Mouse (Mus musculus) hindbrain, embryonic 16.5 days (tissue): ENCODE measurements around the gene Nipa2. TPM values are rescaled to one million over a fixed set of nuclear protein-coding genes. Genes with fewer than 3 reads are reported as not detected.

Source experiments
- polyA plus RNA-seq: library from polyadenylated mRNA; unstranded; fragments of >200 nt; fragmentation: Nextera tagmentation; extraction: Ambion mirVana; gene quantifications from 2 replicates; pipeline ENCODE4 v1.2.1, GENCODE M21; 2015

Nipa2 gene
- polyA plus RNA-seq, 1 experiment from 2014 or later: 33.9 TPM

Other genes with a start within 250 kb of the Nipa2 start
- gene Siglech, start 194.3 kb downstream of the Nipa2 start, polyA plus RNA-seq: 1.5 and 3.1 TPM in 2 replicates
- 34.5 and 35.2 TPM in 2 replicates for gene Tubgcp5, start 168.3 kb downstream of the Nipa2 start, polyA plus RNA-seq
- gene Cyfip1, start 120.7 kb downstream of the Nipa2 start, polyA plus RNA-seq: 44.8 and 45.1 TPM in 2 replicates
- gene Nipa1, start 57.5 kb upstream of the Nipa2 start, polyA plus RNA-seq: 28.7 and 29.9 TPM in 2 replicates
- gene Herc2, start 87.7 kb upstream of the Nipa2 start, polyA plus RNA-seq: 46.1 and 50.0 TPM in 2 replicates